Mouse (Mus musculus): Measurements from ENCODE around the gene Rex1bd. TPM values are rescaled to one million over a fixed set of nuclear protein-coding genes. Genes with fewer than 3 reads are reported as not detected.

The Rex1bd gene
- polyA plus RNA-seq, 1 experiment from 2014 or later = 178 TPM

DNA sequence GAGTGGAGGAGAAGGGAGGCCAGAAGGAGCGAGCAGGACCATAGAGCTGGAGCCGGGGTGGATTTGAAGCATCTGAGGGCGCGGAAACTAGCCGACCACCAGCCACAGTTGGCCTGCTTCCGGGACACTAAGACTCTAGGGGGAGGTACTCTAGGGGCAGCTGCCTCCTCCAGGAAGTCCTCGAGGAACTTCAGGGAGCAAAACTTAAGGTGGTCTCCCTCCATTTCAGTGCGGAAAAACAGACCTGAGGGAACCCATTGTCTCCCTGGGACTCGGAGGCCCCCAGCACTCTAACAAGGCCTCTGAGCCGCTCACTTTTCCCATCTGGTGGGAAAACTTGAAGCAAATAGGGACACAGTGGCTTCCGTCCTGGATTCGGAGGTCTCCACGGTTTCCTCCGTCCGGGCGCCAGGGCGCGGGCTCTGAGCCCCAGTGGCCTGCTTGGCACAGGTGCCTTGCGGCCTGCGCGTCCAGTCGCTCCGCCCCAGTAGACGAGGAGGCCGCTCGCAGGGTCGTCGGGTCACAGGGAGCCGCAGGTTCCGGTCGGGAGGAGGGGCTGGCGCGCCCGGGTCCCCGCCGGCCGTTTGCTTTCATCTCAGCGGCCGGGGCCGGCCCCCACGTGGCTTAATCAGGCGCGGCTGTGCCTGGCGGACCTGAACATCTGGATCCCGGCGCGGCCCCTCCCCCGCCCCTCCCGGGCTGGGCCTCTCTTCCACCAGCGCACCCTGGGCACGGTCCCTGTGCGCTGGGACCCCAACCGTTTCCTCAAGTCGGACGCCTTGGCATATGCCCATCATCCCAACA lies 18.4 kb downstream of the Rex1bd start:
- peak overlapping the region; percentile 64 for H3K9ac ChIP-seq
- peak overlapping the region; percentile 37 for H3K4me3 ChIP-seq
- peak overlapping the region; percentile 74 for H3K4me2 ChIP-seq
- H3K27ac ChIP-seq = peak overlapping the region; percentile 55; the same call in 1 of the 2 replicates
- H3K36me3 ChIP-seq = no peaks in the 10 kb centered on the region
- peaks cover 79% of the 10 kb centered on the region for H3K27me3 ChIP-seq
- 3% methylated on average over 52 of the region's 55 CpGs for WGBS
- H3K4me1 ChIP-seq = peaks cover 65% of the 10 kb centered on the region
- 0 out of 2 replicates have a peak, but pooled peaks have one; percentile 18 for ATAC-seq (ENCODE audit: insufficient number of reproducible peaks, insufficient read depth, low FRiP score, low TSS enrichment, low read depth)
- no peaks in the 10 kb centered on the region for H3K9me3 ChIP-seq

DNA sequence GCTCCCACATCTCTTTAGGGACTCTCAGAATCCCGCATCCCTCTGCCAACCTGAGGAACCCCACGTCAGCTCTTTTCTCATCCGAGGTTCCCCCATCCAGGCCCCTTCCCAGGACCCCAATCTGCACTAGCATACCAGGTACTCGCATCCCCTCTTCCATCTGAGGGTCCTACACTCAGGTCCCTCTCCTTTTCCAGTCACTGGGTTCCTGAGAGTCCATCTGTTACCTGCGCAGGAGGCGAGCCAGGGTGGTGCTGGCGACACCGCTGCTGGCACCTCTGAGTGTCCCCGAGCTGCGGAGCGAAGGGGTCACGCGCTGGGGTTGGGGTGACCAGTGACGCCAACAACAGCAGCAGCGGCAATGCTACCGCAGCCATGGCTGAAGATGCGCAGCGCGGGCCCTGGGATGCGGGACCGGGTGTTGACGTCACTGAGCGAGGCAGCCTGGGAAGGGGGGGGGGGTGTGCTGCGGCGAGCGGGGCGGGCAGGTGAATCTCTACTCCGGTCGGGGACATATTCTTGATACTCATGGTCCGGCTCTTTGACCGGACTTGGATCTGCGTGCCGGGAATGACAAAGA lies 19.5 kb downstream of the Rex1bd start, which contains the start of gene Tmem59l:
Tmem59l (minus strand) TSS at position 418 of the 580 bp plus-strand sequence.
- peak within 1 kb of the TSS; percentile 44 for H3K4me3 ChIP-seq
- peak within 1 kb of the TSS; percentile 74 for H3K4me2 ChIP-seq
- H3K27ac ChIP-seq = peak within 1 kb of the TSS; percentile 55; the same call in 1 of the 2 replicates
- WGBS = 4% methylated on average over 33 of the region's 33 CpGs
- peaks cover 57% of the 10 kb centered on the region for H3K4me1 ChIP-seq
- no peak for ATAC-seq (ENCODE audit: insufficient number of reproducible peaks, insufficient read depth, low FRiP score, low TSS enrichment, low read depth)
- peaks cover 67% of the 10 kb centered on the region for H3K27me3 ChIP-seq
- H3K36me3 ChIP-seq = no peaks in the 10 kb centered on the region
- H3K9ac ChIP-seq = peak within 1 kb of the TSS; percentile 67
- H3K9me3 ChIP-seq = no peaks in the 10 kb centered on the region

DNA sequence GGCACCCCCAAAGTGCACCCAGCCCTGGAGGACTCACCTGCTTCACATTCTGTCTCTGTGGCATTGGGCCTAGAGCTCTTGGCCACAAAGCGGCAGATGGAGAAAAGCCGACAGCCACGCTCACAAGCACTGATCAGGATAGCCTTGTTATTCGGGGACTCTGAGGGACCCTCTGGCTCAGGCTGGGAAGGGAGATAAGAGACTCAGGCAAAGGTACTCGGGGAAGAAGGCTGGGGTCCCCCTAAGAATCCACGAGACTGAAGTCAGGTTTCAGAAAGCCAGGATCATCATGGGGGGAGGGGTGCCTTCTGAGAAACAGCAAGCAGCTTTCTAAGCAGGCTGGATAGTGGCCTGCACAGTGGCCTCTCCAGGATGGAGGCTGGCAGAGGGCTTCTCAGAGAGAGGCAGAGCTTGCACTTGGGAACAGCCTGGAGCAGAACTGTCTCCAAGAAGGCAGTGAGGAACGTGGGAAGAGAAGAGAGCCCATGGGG lies 20.3 kb downstream of the Rex1bd start:
- 50% methylated on average over 7 of the region's 7 CpGs for WGBS

DNA sequence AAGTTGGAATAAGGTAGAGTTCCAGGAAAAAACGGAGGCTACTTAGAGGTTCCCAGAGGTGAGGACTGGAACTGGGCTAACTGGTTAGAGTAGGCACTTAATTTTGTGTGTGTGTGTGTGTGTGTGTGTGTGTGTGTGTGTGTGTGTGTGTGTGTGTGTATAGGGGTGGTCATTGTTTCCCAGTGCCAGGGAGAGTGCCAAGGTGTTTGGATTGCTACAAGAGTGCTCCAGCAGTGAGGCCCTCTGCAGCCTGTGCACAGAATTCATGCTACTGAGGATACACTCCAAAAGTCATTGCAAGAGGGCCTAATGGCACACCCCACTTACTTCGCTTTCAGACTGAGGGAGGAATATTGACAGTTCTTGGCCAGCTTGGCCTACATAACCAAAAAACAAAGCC lies 23.6 kb downstream of the Rex1bd start:
- no peak overlapping the region for H3K9ac ChIP-seq
- H3K4me3 ChIP-seq = no peak overlapping the region
- H3K27me3 ChIP-seq = peaks cover 27% of the 10 kb centered on the region
- H3K36me3 ChIP-seq = no peaks in the 10 kb centered on the region
- no peak overlapping the region for H3K27ac ChIP-seq
- WGBS = 62% methylated on average over 2 of the region's 2 CpGs
- no peak for ATAC-seq (ENCODE audit: insufficient number of reproducible peaks, insufficient read depth, low FRiP score, low TSS enrichment, low read depth)
- H3K4me1 ChIP-seq = peaks cover 16% of the 10 kb centered on the region
- no peak overlapping the region for H3K4me2 ChIP-seq
- no peaks in the 10 kb centered on the region for H3K9me3 ChIP-seq

More for the DNA sequence above, 20.3 kb downstream of the Rex1bd start:
- no peak for ATAC-seq (ENCODE audit: insufficient number of reproducible peaks, insufficient read depth, low FRiP score, low TSS enrichment, low read depth)
- Histone ChIP-seq H3K4me1 (peaks cover 49% of the 10 kb centered on the region), H3K9ac (peak overlapping the region; percentile 67; the same call in 1 of the 2 replicates), H3K27ac (no peak overlapping the region), H3K36me3 (no peaks in the 10 kb centered on the region), H3K4me2 (peak overlapping the region; percentile 74; the same call in 1 of the 2 replicates), H3K4me3 (peak overlapping the region; percentile 44; the same call in 1 of the 2 replicates), H3K27me3 (peaks cover 59% of the 10 kb centered on the region), H3K9me3 (no peaks in the 10 kb centered on the region)

DNA sequence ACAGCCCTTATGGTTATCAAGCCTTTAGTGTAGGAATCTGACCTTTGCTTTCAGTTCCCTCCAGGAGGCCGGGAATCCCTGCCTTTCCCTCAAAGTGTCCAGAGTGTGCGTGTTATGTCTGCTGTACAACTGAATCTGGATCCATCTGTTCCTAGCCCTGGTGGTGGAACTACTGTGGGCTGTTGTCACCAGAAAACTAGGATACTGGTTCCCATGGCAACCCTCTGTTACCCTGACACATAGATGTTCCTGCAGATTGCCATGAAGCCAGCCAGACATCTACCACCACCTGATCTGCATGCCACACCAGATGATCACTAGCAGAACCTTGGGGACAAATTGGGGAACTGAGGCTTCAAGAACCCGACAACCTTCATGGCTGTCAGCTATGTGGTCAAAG lies 24.6 kb downstream of the Rex1bd start:
- Histone ChIP-seq H3K27me3 (peaks cover 20% of the 10 kb centered on the region), H3K4me1 (peaks cover 9% of the 10 kb centered on the region), H3K27ac (no peak overlapping the region), H3K9ac (no peak overlapping the region), H3K36me3 (no peaks in the 10 kb centered on the region), H3K9me3 (no peaks in the 10 kb centered on the region), H3K4me3 (no peak overlapping the region), H3K4me2 (no peak overlapping the region)
- WGBS = 80% methylated on average over 3 of the region's 3 CpGs
- no peak for ATAC-seq (ENCODE audit: insufficient number of reproducible peaks, insufficient read depth, low FRiP score, low TSS enrichment, low read depth)

DNA sequence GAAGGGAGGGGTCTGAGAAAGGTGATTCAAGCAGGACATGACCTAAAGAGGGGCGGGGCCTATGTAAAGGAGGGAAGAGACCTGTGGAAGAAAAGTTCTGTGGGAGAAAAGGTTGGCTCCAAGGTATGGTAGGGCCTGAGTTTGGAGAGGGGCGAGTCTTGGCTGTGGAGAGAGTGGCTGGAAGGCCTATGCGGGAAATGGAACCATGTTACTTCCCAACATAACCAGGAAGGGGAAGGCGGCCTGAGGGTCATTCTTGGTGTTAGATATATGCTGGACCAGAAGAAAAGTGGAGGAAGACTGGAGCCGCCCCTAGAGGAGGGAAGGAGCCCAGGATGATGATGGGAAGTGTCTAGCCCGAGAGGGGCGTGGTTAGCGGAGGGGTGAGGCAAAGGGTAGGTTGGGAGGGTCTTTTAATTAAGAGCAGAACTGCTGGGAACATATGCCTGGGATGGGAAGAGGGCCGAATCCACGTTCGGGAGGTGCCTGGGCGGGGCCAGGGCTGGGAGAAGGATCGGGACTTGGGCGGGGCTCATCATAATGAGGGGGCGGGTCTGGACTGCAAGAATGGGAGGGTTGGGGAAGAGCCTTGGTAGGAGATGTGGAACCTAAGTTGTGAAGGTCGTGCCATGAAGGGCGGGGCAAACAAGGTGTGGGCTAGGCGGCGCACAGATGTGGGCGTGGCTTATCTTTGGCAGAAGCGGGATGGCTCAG lies 29.1 kb downstream of the Rex1bd start:
- Histone ChIP-seq H3K4me2 (peak overlapping the region; percentile 88), H3K4me3 (peak overlapping the region; percentile 91), H3K36me3 (no peaks in the 10 kb centered on the region), H3K27ac (peak overlapping the region; percentile 55), H3K9ac (0 out of 2 replicates have a peak overlapping the region, but pooled peaks have one; percentile 95), H3K4me1 (peaks cover 15% of the 10 kb centered on the region), H3K9me3 (no peaks in the 10 kb centered on the region), H3K27me3 (no peaks in the 10 kb centered on the region)
- WGBS = 4% methylated on average over 21 of the region's 21 CpGs
- peak; percentile 26 for ATAC-seq (ENCODE audit: insufficient number of reproducible peaks, insufficient read depth, low FRiP score, low TSS enrichment, low read depth)

DNA sequence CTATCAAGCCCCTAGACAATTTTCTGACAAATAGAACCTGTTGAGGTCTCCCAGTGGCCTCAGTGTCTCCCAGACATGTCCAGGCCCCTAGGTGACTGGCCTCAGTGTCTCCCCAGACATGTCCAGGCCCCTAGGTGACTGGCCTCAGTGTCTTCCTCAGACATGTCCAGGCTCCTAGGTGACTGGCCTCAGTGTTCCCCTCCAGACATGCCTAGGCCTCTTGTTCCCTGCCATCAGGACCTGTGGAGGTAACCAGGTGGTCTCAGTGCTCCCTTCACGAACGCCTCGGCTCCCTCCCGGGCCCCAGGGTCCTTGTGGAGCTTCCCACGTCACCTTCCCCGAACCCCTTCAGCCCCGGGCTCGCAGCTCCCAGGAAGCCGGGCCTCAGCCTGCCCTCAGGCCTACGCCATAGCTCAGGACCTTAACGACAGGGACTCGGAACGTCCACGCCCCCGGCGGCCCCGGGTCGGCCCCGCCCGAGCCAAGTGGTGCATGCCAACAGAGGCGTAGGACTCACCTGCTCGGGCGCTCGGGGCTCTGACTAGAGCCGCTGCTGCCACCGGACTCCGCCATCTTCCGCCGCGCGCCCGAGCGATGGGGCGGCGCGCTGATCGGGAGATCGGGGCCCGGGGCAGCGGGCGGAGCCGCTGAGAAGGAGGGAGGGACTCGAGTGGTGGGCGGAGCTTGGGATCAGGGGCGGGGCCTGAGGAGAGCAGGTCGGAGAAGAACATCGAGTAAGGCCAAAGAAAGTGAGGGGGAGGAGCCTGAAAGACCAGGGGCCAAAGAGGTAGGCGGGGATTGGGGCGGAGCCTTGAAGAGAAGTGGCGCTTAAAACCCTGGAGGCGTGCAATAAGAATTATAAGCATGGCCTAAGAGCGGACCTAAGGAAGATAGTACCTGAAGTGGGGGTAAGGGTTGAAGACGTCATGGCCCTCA lies 30.0 kb downstream of the Rex1bd start, which contains the start of gene Klhl26:
Klhl26 (minus strand) TSS at position 636 of the 936 bp plus-strand sequence.
- Histone ChIP-seq H3K9ac (peak within 1 kb of the TSS; percentile 95), H3K4me1 (peaks cover 15% of the 10 kb centered on the region), H3K27ac (peak within 1 kb of the TSS; percentile 75), H3K9me3 (no peaks in the 10 kb centered on the region), H3K27me3 (no peaks in the 10 kb centered on the region), H3K36me3 (no peaks in the 10 kb centered on the region), H3K4me2 (peak within 1 kb of the TSS; percentile 88), H3K4me3 (peak within 1 kb of the TSS; percentile 91)
- WGBS = under 1% methylated on average over 53 of the region's 53 CpGs
- ATAC-seq (ENCODE audit: insufficient number of reproducible peaks, insufficient read depth, low FRiP score, low TSS enrichment, low read depth) = peak; percentile 90

DNA sequence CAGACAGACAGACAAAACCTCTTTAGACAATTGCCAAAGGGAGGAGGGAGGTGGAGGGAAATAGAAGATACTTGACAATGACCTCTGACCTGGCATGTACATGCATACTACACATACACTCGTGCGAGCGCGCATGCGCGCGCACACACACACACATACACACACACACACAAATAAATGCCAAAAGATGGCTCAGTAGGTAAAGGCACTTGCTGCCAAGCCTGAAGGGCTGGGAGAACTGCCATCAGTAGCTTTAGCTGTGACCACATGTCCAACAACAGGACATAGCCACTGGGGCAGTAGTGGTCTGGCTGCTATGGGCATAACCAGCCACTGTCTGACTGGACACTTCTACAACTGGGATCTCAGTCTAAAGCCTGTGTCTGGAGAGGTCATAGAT lies 34.7 kb downstream of the Rex1bd start:
- no peak for ATAC-seq (ENCODE audit: insufficient number of reproducible peaks, insufficient read depth, low FRiP score, low TSS enrichment, low read depth)
- H3K4me3 ChIP-seq = no peak overlapping the region
- no peak overlapping the region for H3K9ac ChIP-seq
- H3K9me3 ChIP-seq = no peaks in the 10 kb centered on the region
- peaks cover 7% of the 10 kb centered on the region; the same call in 1 of the 2 replicates for H3K36me3 ChIP-seq
- H3K4me1 ChIP-seq = peaks cover 33% of the 10 kb centered on the region
- no peaks in the 10 kb centered on the region for H3K27me3 ChIP-seq
- no peak overlapping the region for H3K4me2 ChIP-seq
- H3K27ac ChIP-seq = no peak overlapping the region
- 94% methylated on average over 7 of the region's 7 CpGs for WGBS

DNA sequence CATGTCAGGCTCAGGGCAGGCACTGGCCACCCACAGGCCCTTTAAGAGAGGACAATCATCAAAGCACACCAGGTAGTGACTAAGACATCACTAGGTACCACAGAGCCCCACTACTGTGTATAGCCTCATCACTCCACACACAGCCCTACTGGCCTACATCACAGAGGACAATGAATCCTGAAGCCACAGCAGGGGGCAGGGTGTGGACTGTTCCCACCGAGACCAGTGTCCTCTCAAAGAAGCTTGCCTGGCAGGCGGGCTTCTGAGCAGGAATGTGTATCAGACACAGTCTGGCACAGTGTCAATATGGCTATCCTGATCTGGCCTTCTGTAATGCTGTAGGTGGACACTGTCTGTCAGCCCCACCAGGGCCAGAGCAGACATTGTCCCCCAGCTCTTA lies 36.6 kb downstream of the Rex1bd start:
- Histone ChIP-seq H3K9ac (no peak overlapping the region), H3K9me3 (no peaks in the 10 kb centered on the region), H3K27ac (no peak overlapping the region), H3K4me3 (no peak overlapping the region), H3K36me3 (peaks cover 21% of the 10 kb centered on the region), H3K4me1 (peaks cover 22% of the 10 kb centered on the region), H3K4me2 (no peak overlapping the region), H3K27me3 (no peaks in the 10 kb centered on the region)
- 80% methylated on average over 2 of the region's 2 CpGs for WGBS
- ATAC-seq (ENCODE audit: insufficient number of reproducible peaks, insufficient read depth, low FRiP score, low TSS enrichment, low read depth) = no peak

DNA sequence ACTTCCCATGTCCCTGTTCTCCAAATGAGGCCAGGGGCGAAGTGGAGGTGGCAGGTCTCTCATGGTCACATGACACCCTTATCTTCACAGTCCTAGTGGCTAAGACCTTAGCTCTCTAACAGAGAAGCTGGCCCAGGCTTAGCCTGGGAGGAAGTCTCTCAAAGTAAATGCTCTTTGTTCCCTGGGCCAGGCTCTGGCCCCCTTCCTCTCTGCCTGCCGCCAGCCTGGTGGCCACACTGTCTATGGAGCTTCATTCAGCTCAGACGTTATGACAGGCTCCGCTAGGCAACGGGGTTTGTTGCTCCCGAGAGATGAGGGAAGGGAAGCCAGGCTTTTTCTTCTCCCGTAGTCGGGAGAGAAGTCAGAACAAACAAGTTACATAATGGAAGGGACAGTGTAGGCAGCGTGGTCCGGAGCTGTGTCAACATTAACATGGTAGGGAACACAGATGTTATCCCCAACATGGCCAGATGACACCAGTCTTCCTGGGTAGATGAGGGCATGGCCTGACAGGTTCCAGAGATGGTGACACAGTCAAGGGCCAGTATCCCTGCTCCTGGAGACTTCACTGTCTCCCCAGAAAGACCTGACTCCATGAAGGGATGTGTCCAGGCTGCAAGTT lies 37.1 kb downstream of the Rex1bd start:
- Histone ChIP-seq H3K36me3 (peaks cover 23% of the 10 kb centered on the region), H3K4me1 (peaks cover 21% of the 10 kb centered on the region), H3K27ac (no peak overlapping the region), H3K9ac (0 out of 2 replicates have a peak overlapping the region, but pooled peaks have one; percentile 44), H3K4me3 (no peak overlapping the region), H3K4me2 (no peak overlapping the region), H3K27me3 (no peaks in the 10 kb centered on the region), H3K9me3 (no peaks in the 10 kb centered on the region)
- no peak for ATAC-seq (ENCODE audit: insufficient number of reproducible peaks, insufficient read depth, low FRiP score, low TSS enrichment, low read depth)
- WGBS = 56% methylated on average over 10 of the region's 10 CpGs
